Mouse (Mus musculus): Measurements from ENCODE around the gene 1700028J19Rik.
"Not testable (repeated sequence)": the region's sequence is repeated elsewhere in the genome, so short reads cannot be mapped to it uniquely, and the experiment has no call there.

1700028J19Rik gene

DNA sequence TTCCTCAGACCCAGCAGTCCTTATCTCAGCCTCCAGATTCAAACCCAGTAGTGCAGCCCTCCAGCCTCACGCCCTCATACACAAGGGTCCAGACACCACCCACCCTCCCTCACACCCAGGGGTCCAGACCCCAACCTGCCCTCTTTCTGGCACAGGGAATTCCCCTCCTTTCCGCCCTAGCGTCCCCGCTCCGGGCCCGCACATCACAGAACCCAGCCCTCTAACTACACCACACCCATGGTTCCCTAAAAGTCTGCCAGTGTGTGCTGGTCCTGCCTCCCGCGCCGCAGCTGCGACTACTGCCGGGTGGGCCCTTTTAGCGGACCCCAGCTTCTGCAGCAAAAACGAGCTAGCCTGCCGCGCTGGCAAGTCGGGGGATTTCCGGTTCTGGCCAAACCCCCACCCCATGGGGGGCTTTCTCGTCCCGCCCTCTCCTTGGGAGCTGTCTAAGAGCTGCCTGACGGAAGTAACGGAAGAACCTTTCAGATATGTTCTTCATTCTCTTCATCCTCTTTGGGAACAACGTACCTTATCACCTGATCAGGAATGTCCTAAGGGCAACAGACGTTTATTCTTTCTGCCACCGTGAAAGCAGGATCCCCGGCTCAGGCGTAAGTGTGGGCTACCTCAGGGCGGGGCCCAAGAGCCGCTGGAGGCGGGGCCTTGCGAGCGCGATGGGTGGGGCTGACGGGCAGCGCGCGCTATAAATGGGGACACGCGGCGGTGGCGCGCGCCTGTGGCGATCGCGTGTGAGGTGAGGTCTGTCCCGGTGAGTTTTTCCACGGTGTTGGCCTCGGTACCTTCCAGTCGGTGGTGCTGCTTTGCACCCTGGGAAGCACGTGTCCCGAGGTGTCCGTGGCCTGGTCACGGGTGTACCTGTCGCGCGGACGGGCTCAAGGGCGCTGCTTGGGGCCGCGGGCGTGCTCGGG is at the start of gene 1700028J19Rik, which contains the start of gene 2410002F23Rik:
Gene 1700028J19Rik (minus strand): TSS at position 641 of the 929 bp plus-strand sequence.
Gene 2410002F23Rik (plus strand): TSS at position 668 of the 929 bp plus-strand sequence.
- peak; percentile 94 for DNase-seq

DNA sequence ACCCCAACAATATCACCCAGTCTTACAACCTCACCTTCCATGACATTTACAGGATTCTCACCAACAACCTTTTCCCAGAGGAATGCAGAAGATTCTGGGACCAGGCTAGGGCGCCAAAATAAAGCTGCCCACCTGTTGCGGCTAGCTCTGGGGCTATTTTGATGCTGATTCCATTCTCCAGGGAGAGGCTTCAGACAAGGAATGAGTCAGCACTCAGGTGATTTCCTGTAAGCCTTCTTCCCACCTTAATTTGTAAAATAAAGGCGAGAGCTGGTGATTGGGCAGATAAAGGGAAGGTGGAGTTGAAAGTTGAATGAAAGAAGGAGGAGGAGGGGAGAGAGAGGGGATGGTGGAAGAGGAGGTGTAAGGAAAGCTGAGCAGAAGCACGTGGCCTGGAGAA is 44.9 kb upstream of the 1700028J19Rik start:
- DNase-seq: no peak

DNA sequence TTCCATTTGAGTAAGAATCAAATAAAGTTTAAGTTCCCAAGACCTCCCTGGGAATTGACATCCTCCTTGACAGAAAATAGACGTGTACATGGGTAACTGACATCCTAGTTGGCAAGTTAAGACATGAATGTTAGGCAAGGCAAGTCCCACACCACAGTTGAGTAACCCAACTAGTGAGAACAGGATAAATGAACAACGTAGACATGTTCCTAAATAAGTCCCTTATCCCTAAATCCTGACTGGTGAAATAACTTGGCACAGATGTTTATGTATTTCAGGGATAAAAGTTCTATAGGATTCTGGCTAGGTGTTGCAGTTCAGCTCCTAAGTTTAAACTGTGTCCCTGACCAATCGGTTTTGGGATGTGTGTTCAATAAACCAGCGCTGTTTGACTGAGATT is 44.5 kb upstream of the 1700028J19Rik start:
- DNase-seq: no peak

DNA sequence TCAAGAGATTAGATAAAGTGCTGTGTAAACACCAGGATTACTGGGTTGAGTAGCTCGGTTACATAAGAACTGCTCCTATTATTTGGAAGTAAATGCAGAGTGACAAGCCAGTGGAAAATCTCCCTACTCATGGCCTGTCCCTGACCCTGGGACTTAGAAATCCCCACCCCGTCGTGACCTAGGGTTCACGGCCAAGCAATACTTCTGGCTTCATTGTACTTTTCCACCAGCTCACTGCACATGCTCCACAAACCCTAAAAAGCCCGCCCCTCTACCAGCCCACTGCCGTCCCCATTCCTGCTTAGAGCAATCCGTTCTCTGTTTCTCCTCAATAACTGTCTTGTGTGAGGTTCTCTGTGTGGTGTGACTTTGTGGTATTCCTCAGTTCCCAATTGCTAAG is 41.3 kb upstream of the 1700028J19Rik start:
- no peak for DNase-seq

DNA sequence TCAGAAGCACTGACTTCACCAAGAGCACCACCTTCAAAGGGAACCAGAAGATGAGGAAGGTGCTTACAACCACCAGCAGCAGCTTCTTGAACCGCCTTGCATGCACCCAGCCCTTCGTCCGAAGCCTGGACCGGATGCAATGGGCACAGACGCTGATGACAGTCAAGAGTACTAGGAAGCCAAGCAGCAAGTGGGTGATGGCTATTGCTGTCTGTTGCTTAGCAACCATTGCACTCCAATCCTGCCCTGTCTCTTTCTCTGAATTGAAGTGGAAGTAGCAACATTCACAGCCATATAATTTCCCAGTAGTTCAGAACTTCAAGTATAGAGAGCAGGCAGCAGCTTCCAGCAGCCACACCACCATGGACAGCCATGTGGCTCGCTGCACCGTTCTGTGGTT is 35.1 kb upstream of the 1700028J19Rik start:
- no peak for DNase-seq

DNA sequence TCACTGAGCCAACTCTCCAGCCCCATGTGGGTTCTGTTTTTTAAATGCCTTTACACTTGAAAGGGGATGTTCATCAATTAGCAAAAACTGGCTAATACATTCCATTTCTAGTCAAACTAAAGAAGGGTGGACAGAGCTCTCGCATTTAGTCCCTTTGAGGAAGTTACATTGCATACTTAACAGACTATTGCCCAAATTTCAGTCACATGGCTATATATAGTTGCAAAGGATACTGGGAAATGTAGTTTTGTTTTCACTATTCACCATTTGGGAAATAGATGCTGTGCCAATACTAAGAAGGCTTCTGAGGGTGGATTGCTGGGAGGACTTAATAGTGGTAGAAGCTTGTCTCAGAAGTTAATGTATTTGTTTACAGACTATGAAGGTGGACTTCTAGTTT is 34.5 kb upstream of the 1700028J19Rik start:
- no peak for DNase-seq

DNA sequence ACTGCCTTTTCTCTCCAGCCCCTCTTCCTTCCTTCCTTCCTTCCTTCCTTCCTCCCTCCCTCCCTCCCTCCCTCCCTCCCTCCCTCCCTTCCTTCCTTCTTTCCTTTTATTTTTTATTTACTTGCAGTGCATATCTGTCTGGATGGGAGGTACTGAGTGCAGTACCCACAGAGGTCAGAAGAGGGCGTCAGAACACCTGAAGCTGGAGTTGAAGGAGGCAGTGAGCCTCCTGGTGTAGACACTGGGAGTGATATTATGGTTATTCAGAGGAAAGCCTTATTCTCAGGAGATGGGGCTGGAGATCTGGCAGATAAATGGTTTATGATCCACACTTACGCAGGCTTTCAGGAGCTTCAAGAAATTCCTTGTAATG is 30.7 kb upstream of the 1700028J19Rik start:
- DNase-seq: peak; percentile 40

DNA sequence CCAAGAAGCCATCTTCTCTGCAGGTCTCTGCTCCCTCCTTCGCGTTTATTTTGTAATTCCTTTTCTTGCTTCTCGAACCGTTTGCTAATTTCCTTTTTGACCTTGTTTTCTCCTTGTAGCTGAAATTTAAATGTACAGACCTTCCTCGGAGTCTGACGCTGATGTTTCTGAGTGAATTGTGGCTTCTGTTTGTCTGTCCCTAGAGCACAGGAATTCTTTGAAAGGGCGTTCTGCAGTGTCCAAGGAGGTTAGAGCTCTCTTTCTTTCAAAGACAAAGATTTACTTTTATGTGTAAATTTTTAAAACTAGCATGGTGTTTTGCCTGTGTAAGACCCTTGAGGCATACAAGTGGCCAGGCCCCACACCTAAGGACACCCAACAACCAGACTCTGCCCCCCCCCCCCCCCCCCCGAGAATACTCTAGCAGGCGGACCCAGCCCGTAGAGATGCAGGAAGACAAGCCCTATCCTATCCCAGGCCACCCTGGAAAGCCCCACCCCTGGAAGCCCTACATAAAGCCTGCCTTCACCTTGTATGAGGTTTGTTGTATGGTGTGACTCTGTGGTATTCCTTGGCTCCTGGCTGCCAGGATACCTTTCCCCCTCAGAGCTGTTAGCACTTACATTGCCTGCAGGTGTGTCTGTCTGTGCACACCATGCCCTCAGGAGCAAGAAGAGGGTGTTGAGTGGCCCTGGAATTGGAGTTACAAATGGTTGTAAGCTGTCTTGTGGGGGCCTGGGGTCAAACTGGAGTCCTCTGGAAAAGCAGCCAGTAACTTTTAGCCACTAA is 30.2 kb upstream of the 1700028J19Rik start:
- no peak for DNase-seq

DNA sequence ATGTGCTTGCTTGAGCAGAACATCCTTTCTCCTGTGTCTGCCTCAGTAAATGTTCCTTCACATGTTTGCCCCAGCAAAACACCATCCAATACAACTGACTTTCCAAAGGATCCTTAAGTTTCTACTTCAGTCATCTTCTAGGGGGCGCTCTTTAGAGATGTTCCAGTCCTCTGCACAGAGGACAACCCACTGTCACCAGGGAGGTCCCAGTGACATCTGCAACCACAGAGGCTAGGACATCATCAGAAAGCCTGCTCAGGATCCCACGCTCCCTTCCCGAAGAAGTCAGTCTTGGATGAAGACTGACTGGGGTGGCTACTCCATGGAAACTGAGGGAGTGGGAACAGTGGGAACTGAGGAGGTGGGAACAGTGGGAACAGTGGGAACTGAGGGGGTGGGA is 29.1 kb upstream of the 1700028J19Rik start:
- DNase-seq: no peak

DNA sequence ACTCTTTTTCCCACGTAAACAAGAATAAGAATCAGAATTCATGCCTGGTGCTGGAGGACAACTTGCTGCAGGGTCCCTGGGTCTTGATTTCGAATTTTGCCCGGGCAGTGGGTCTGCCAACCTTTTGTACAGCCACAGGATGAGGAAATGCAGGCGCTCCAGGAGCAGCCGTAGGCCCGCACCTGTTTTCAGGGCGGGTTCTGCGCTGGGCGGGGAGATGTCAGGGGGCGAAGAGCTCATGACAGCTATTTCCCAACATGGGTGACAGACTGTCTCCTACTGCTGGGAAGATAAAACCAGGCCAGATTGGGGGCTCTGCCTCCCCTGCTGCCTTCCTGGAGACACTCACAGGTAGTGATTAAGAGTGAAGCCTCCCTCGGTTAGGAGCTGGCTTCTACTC is 27.6 kb upstream of the 1700028J19Rik start:
- no peak for DNase-seq

DNA sequence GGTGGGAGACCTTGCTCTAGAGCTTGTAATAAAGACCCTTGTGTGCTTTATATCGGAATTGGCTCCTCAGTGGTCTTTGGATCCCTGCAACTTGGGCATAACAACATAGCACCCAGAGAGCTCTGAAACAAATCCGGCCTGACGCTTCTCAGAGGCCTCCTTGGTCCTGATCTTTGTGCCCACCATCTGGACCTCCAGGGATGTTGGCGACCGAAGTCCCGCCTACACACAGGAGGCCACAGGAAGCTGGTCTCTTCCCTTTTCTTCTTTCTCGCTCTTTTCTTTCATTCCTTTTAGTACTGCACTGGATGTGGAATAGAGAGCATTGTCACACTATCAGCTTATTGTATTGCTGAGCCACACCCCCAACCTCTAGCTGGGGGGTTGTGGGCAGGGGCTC is 27.0 kb upstream of the 1700028J19Rik start:
- DNase-seq: no peak

DNA sequence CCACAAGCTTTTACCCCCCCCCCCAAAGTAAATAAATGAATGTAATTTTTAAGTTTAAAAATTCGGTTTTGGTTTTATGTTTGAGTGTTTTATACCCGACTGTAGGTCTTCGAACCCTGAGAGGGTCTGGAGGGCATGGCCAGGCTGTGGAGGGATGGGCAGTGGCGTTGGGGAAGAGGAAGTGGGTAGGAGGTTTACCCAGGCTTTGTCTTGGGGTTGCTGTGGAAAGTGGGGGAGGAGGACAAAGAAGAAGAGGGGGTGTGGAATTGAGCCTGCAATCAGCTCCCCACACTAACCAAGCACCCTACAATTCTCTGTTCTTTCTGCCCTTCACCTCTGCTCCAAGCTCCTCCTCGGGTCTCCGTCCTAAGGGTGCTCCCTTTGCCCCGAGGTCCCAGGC is 26.1 kb upstream of the 1700028J19Rik start:
- no peak for DNase-seq

DNA sequence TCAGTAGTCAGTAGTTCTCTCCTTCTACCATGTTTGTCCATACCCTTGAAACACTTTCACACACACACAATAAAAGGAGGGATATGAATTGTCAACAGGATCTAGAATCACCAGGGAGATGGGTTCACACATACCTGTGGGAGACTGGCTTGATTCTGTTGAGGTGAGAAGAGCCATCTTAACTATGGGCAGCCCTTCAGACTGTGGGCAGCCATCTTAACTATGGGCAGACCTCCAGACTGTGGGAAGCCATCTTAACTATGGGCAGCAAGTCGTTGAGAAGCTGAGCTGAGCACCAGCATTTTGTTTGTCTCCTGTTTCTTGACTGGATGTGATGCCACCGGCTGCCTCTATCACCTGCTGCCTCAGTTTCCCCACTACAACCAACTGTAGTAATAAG is 24.8 kb upstream of the 1700028J19Rik start:
- DNase-seq: no peak

DNA sequence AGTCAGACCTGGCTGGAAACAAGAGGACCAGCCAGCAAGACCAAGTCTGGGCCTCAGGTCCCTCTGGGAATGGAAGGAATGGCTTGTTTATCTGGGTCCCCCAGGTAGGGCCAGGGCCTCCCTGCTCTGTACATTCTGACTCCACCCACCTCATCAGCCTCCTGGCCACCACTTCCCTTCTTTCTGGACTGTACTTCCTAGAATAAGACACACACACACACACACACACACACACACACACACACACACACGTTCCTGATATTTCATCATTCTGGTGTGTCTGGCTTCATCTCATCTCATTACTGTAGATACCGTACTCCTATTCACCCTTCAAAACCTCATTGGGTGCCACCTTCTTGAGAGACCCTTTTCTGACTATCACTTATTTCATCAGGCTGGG is 22.9 kb upstream of the 1700028J19Rik start:
- DNase-seq: no peak

DNA sequence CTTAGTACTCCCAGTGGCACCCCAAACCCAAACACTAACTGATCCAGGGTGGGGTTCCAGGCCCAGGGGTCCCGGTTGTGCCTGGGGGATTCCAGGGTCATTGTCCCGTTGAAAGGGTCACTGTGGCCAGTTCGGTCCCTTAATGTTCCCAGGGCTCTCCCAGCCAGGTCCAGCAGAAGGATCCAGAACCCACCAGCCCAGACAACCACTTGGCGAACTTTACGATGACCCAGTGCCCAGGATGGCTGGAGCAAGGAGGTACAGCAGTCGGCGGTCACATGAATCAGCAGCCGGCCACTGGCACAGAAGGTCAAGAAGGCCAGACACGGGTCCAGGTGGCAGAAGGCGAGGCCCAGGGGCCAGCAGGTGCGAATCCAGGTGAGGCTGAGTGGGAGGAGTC is 21.6 kb upstream of the 1700028J19Rik start:
- no peak for DNase-seq

DNA sequence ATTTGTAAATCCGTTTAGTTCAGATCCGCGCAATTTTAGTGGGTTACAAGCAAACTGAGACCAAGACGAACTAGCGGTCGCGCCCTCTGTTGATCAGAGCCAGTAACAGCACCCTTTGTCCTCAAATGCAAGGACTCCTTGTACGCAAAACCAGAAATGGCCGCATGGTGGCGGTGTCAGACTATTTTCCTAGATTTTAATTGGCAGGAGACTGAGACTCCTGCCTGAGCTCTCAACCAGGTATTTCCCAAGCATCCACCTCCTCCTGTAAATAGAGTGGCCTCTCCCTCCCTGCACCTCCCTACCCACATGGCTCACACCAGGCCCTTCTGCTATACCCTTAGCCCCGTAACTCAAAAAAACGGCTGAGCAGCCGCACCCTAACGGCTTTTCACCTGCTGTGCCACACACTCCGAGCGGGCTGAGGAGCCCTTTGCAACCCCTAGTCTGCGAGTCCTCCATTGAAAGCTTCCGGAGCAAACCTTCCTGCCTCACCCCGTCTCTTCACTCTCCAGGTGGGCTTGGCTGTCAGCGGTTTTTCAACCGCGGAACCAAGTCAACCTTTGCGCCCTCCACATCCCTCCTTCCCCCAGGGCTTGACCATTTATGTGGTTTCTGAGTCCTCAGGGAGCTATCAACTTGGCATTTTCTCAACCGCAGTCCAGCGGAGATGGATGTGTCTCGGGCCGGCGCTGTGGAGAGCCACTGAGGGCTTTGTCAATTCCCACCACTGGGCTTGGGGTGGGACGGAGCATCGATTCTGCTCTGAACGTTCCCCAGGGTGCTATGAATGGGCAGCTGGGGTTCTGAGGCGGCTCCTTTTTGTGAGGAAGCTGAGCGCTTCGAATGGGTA is 16.5 kb upstream of the 1700028J19Rik start:
- peak; percentile 94 for DNase-seq

DNA sequence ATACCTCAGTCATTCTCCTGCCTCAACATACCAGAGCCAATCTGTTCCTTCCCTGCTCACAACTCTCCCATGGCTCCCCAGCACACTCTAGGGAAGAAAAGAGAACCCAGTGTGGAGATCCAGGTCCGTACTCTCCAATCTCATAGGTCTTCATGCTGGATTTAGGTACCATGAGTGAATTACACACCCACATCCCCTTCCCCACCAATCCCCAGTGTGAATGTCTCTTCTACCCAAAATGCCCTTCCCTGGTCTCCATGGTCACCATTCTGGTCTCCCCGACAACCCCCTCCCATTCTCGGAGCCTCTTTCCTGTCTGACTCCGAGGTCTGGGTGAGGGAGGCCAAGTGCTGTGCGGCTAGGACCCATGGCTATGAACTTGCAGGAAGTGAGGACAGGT is 14.7 kb upstream of the 1700028J19Rik start, which contains the start of gene Gm15517:
Gene Gm15517 (plus strand): TSS at position 301 of the 400 bp plus-strand sequence.
- DNase-seq: no peak

DNA sequence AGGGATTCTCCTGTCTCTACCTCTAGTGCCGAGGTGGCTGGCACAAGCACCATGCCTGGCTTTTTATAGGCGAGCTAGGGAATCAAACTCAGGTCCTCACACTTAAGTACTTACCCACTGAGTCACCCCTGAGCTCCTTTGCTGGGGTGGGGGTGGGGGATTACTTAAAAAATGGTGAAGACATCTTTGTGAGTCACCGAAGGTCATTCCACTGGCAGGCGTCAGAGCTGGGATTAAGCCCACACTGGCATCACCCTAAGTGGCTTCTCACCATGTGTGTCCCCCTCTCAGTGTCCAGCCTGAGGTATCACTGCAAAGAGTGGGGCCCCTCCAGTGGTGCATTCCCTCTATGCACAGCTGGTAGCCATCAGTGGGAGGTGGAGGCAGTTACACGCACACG is 13.9 kb upstream of the 1700028J19Rik start:
- DNase-seq: no peak

DNA sequence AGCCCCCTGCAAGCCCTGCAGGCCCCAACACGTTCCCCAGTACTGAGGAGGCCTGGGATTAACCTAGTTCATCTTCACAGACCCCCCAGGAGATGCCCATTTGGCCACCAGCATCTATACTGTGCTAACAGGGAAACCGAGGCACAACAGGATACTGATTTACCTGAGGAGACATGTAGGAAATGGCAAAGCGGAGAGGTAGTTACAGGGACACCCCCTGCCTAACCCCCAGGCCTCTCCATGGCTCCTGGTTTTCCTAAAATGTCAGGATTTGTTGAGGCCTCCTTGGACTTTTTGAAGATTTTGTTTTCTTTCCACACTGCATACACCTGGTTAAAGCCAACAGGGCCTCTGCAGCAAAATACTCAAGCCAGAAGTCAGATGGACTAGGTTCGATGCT is 10.8 kb upstream of the 1700028J19Rik start, which contains the start of gene Acp4:
Gene Acp4 (minus strand): TSS at position 101 of the 400 bp plus-strand sequence.
- DNase-seq: no peak

DNA sequence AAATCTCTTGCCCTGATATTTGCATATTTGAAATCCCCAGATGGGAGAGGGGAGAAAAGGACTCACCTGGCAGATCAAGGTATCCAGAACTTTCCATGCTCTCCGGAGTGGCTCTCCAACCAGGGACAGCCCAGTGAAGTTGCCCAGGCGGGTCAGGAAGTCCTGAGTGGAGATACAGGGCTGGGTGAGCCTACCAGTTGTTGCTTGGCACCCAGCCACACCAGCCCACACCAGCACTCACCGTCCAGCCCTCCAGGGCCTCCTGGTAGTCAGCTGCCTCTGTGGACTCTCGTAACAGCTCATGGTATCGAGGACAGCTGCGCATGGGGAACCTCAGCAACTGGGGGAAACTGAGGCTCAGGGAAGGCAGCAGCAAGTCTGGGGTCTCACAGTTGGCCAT is 8.4 kb upstream of the 1700028J19Rik start:
- no peak for DNase-seq

DNA sequence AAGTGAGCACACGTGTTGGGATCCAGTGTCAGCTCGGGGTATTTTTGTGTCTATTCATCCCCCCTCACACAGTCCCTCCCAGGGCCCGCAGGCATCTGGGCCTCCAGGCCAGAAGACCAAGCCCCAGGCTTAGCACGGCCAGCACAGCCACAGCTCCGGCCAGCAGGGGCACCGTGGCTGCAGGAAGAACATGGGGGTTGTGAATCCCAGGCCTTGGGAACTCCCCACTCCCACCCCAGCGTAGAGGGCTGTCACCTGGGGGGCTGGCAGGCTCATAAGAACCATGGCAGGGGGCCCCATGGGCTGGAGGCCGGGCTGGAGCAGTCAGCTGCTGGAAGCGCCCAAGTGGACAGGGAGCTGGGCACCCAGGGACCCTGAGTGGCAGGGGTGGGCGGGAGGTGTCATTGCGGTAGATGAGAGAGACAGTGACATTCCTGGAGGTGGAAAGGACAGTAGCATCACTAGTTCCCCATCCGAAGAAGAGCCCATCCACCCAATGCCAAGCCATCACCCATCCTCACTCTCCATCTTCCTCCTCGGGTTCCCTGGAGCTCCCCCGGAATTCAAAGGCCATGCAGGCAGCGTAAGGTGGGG is 6.6 kb upstream of the 1700028J19Rik start:
- DNase-seq: no peak

DNA sequence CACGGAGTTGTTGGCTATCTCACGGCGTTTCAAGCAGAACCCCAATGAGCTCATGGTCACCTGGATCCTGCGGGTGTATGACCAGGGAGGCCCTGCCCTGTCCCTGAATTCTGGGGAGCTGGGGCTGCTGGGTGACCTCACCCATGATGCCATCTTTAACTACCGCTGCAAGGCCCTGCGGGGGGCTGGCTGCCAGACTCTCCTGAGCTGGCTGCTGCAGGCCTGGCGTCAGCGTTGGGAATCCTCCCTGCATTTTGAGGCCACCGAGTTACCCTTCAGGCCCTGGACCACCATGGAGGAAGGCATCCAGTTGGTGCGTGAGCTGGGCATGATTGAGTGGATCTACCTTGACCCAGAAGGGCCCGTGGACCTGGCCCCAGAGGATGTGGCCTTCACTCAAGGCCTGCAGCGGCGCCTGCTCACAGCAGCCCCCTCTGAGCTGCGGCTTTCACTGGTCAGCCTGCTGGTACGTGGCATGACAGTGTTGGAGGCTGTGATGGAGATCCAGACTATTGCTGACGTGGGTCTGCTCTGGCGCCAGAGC is 4.3 kb upstream of the 1700028J19Rik start:
- DNase-seq: not testable (repeated sequence)
